Mouse (Mus musculus): Measurements from ENCODE around the gene Gjb1. TPM values are rescaled to one million over a fixed set of nuclear protein-coding genes. Genes with fewer than 3 reads are reported as not detected.

Gjb1 gene
- polyA plus RNA-seq, 1 experiment, result 88.8 TPM

DNA sequence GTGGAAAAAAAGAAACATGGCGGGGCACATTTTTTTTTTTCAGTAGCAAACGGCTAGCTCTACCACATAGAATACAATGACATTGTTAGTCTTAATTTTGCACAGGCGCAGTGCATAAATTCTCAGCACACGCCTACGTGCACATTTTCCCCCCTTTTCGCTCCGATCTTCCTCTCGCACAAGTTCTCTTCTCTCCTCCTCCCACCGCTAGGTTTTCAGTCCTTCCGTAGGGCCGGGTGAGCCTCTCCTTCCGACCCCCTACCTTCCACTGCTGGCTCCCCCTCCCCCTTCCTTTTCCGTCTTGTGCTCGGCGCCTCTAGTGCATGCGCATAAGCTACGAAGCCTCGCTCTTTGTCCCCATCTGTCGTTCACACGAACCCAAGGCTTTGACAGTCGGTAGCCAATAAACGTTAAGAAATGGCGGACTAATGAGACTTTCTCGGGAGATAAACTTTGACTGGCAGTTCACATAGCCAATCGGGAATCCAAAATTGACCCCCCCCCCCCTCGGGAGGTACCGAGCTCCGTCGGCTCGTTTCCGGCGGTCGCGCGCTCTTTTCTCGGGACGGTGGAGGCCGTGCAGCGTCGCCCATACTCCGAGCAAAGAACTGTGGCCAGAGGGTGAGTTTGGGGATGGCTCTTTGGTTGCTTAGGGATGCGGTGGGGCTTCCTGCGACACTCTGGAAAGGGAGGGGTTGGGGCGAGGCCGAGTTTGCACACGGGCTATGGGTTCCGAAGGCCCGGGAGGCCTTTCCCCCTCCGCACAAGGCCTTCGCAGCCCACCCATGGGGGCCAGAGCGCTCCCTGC is 53.2 kb downstream of the Gjb1 start, which contains the start of gene Nono:
Gene Nono, plus strand, starts transcription at position 177 of the 808 bp plus-strand sequence.
- Histone ChIP-seq H3K27ac (ENCODE audit: insufficient read depth, low read depth, low read length) (peak within 1 kb of the TSS; percentile 100), H3K27me3 (ENCODE audit: control insufficient read depth, insufficient read depth, low read length) (no peaks in the 10 kb centered on the region), H3K4me3 (ENCODE audit: low read depth, low read length) (peak within 1 kb of the TSS; percentile 100), H3K4me1 (ENCODE audit: control insufficient read depth, insufficient read depth, insufficient read length, low read length) (0 out of 2 replicates have a peak, but pooled peaks cover 1% of the 10 kb centered on the region), H3K36me3 (ENCODE audit: control insufficient read depth, insufficient read depth, low read length) (peaks cover 9% of the 10 kb centered on the region; the same call in 1 of the 2 replicates)
- 15% methylated on average over 51 of the region's 51 CpGs for whole genome bisulfite sequencing
- TF ChIP-seq POLR2A (IDR thresholded peaks at IDR 0.05; ENCODE audit: low read depth, low read length) (peak; percentile 46; the same call in 1 of the 2 replicates), CTCF (IDR thresholded peaks at IDR 0.05; ENCODE audit: extremely low read depth, insufficient read length, insufficient replicate concordance, low read depth, low read length) (no peak)

DNA sequence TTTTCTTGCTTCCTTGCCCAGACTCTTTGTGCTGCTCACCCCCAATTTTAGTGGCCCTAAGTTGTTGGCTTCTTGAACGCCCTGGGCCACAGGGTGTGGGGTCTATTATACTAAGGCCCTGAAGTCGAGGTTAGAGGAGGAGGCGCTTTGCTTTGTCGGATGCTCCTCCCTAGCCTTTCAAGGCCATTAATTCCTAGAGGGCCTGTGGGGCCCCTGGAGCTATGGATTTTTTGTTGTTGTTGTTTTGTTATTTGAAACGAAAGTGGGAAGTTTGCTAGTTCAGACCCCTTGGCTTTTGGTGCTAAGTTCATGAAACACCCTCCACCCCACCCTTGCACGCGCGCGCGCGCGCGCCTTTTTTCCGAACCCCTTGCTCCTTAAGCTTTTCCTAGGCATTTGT is 53.8 kb downstream of the Gjb1 start:
- no peaks in the 10 kb centered on the region for H3K27me3 ChIP-seq (ENCODE audit: control insufficient read depth, insufficient read depth, low read length)
- TF ChIP-seq CTCF (IDR thresholded peaks at IDR 0.05; ENCODE audit: extremely low read depth, insufficient read length, insufficient replicate concordance, low read depth, low read length) (no peak), POLR2A (IDR thresholded peaks at IDR 0.05; ENCODE audit: low read depth, low read length) (no peak)
- peaks cover 9% of the 10 kb centered on the region; the same call in 1 of the 2 replicates for H3K36me3 ChIP-seq (ENCODE audit: control insufficient read depth, insufficient read depth, low read length)
- 21% methylated on average over 14 of the region's 14 CpGs for WGBS
- H3K4me3 ChIP-seq (ENCODE audit: low read depth, low read length), result peak overlapping the region; percentile 89
- H3K4me1 ChIP-seq (ENCODE audit: control insufficient read depth, insufficient read depth, insufficient read length, low read length), result 0 out of 2 replicates have a peak, but pooled peaks cover 1% of the 10 kb centered on the region
- peak overlapping the region; percentile 77 for H3K27ac ChIP-seq (ENCODE audit: insufficient read depth, low read depth, low read length)

Other genes starting within 250 kb of the Gjb1 start
- gene Snx12, start 153.8 kb upstream of the Gjb1 start, polyA plus RNA-seq (2012; rRNA removed), result 4.2 and 7.4 TPM in 2 replicates
- gene Foxo4, start 121.8 kb upstream of the Gjb1 start, polyA plus RNA-seq (2012; rRNA removed), result 13.7 and 32.2 TPM in 2 replicates
- gene Gm614, start 112.4 kb upstream of the Gjb1 start, polyA plus RNA-seq (2012; rRNA removed), result 0.23 TPM in 1 of 2 replicates, not detected in the other
- gene Il2rg, start 108.1 kb upstream of the Gjb1 start, polyA plus RNA-seq (2012; rRNA removed), result 7.1 and 14.1 TPM in 2 replicates
- gene Gm20489, start 107.4 kb upstream of the Gjb1 start, polyA plus RNA-seq (2012; rRNA removed), result not detected in 2 replicates
- 77.9 and 155 TPM in 2 replicates for gene Med12, start 102.3 kb upstream of the Gjb1 start, polyA plus RNA-seq (2012; rRNA removed)
- gene Nlgn3, start 77.2 kb upstream of the Gjb1 start, polyA plus RNA-seq (2012; rRNA removed), result 0.04 and 0.06 TPM in 2 replicates
- 8.0 and 11.8 TPM in 2 replicates for gene Zmym3, start 44.5 kb downstream of the Gjb1 start, polyA plus RNA-seq (2012; rRNA removed)
- 20.7 and 47.5 TPM in 2 replicates for gene Nono, start 52.9 kb downstream of the Gjb1 start, polyA plus RNA-seq (2012; rRNA removed)
- 0.20 TPM in 1 of 2 replicates, not detected in the other for gene Itgb1bp2, start 72.7 kb downstream of the Gjb1 start, polyA plus RNA-seq (2012; rRNA removed)
- gene Taf1, start 156.4 kb downstream of the Gjb1 start, polyA plus RNA-seq (2012; rRNA removed), result 0.53 and 2.0 TPM in 2 replicates

Measured in small intestine, adult 2 months (tissue).